Mouse (Mus musculus) left cerebral cortex, postnatal 4 days (tissue): ENCODE results near the gene Blm. TPM values are rescaled to one million over a fixed set of nuclear protein-coding genes. Genes with fewer than 3 reads are reported as not detected.

Experiments used
- DNase-seq: peaks from one replicate; pipeline ENCODE4 v3.0.0-alpha.2; 2022
- intact Hi-C: fragments of 180-260 bp; cut with DNase I; formaldehyde crosslinking; loops from one replicate; pipeline ENCODE4 v1.15.1; 2025
- total RNA-seq, 2 experiments: library from RNA; stranded (reverse); gene quantifications; 2 replicates each; pipeline ENCODE4 v1.2.3; 2021

Blm gene
- total RNA-seq, 2 experiments from 2014 or later = 10.6 to 11.9 TPM

- intact Hi-C loops = no loop called here
Observed at GRCm38 (mm10) chr7:80412781-80413180, 122.1 kb downstream of the Blm start.

GRCm38 (mm10) chr7:80412279-80412678 lies 122.6 kb downstream of the Blm start:
- intact Hi-C loops = no loop called here
- no peak for DNase-seq

More at GRCm38 (mm10) chr7:80412781-80413180, 122.1 kb downstream of the Blm start:
- DNase-seq = no peak

GRCm38 (mm10) chr7:80410380-80410779 lies 124.5 kb downstream of the Blm start:
- intact Hi-C loops = no loop called here
- DNase-seq = no peak

- intact Hi-C loops = no loop called here
Observed at GRCm38 (mm10) chr7:80407712-80408111, 127.2 kb downstream of the Blm start.

GRCm38 (mm10) chr7:80406186-80406585 lies 128.7 kb downstream of the Blm start:
- intact Hi-C loops = no loop called here
- no peak for DNase-seq

More at GRCm38 (mm10) chr7:80407712-80408111, 127.2 kb downstream of the Blm start:
- no peak for DNase-seq

GRCm38 (mm10) chr7:80405188-80405695 lies 129.7 kb downstream of the Blm start, which contains the start of gene Furin:
Furin (minus strand) TSS chr7:80405436.
- DNase-seq = no peak
- intact Hi-C loops = no loop called here

Other genes starting within 250 kb of the Blm start
- gene Prc1, start 240.7 kb downstream of the Blm start, total RNA-seq = 10 to 100 TPM; 16.5 to 18.0 TPM
- 10 to 100 TPM; 16.9 to 22.8 TPM for gene Rccd1, start 210.7 kb downstream of the Blm start, total RNA-seq
- gene Unc45a, start 194.1 kb downstream of the Blm start, total RNA-seq = 10 to 100 TPM; 63.0 to 63.3 TPM
- 10 to 100 TPM; 49.2 to 50.8 TPM for gene Hddc3, start 192.0 kb downstream of the Blm start, total RNA-seq
- gene Man2a2, start 163.7 kb downstream of the Blm start, total RNA-seq = 100 to 1,000 TPM; 112 to 121 TPM
- gene Fes, start 147.2 kb downstream of the Blm start, total RNA-seq = 1 to 10 TPM; 5.2 to 7.5 TPM
- gene Furin, start 129.7 kb downstream of the Blm start, total RNA-seq = 10 to 100 TPM; 41.5 to 44.8 TPM
- 10 to 100 TPM; 28.5 to 32.1 TPM for gene Crtc3, start 153.8 kb upstream of the Blm start, total RNA-seq